Mouse (Mus musculus): ENCODE measurements at regions not wholly inside any gene's neighbourhood (a gene's known extent, or its start where the extent isn't known, plus 50 kb on each side); places are given as distances from the start of the nearest gene placed in this dataset.
A peak's percentile ranks its signal among the peaks of the same experiment; 100 is the strongest.

DNA sequence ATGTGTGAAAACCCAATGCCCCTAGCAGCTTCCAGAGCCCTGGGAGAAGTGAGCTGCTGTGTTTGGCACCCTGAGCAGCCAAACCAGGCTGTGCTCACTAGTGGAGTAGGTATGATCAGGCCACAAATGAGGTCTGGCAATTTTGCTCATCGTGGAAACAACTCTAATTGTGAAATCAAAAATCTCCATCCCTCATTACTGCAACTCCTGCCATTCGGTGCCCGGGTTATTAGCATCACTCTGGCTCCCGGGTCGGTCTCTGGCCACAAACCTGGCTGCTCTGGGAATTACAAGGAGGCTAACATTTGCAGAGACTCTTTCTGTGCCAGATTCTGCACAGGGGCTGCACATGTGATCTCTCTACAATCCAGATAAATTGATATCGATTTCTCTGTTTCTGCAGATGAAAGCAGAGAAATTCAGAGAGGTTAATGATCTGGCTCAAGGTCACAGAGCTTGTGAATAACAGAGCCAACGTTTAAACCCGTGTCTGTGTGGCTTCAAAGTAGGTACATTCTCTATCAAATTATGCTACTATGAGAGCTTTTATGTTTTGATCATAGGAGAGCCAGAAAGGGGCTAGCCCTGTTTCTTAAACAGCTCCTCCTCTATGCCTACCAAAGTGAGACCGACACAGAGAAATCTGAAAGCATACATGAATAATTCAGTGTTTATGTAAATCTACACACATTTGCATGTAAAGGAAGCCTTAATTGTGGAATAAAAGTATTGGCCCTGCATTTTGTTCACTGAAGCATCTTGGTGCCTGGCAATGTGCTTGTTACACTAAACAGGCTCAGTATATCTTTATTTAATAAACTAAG, 398.7 kb upstream of the Igfbp7 start:
- Histone ChIP-seq H3K4me3 (no peak overlapping the region), H3K4me1 (peaks cover 14% of the 10 kb centered on the region; the same call in 1 of the 2 replicates), H3K27me3 (0 out of 2 replicates have a peak, but pooled peaks cover 3% of the 10 kb centered on the region), H3K27ac (replicated peaks) (peak overlapping the region; percentile 58), H3K9ac (replicated peaks) (no peak overlapping the region), H3K36me3 (no peaks in the 10 kb centered on the region), H3K4me2 (replicated peaks) (no peak overlapping the region), H3K9me3 (no peaks in the 10 kb centered on the region)
- 41% methylated on average over 9 of the region's 9 CpGs for WGBS
- peak; percentile 59 for ATAC-seq (ENCODE audit: low FRiP score, low read depth)

DNA sequence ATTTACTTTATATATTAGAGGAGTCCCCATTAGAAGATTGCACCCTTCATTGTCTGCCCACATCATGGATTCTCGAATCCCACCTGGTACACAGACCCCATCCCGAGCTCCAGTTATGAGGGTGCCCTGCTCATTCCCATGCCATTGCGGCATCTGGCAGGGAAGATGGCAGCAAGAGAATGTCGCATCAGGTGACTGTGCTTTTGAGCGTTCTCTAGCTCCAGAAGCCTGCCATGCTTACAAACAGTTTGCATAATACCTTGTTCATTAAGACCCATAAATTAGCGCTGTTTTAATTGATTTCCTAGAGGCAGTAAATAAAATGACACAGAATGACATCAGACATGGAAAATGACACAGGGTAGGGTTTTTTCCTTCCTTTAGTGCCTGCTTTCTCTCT, 398.0 kb upstream of the Igfbp7 start:
- no peak overlapping the region for H3K4me2 ChIP-seq (replicated peaks)
- H3K27me3 ChIP-seq, result no peaks in the 10 kb centered on the region
- no peak for ATAC-seq (ENCODE audit: low FRiP score, low read depth)
- no peaks in the 10 kb centered on the region for H3K36me3 ChIP-seq
- H3K9ac ChIP-seq (replicated peaks), result no peak overlapping the region
- H3K4me1 ChIP-seq, result peaks cover 14% of the 10 kb centered on the region; the same call in 1 of the 2 replicates
- peak overlapping the region; percentile 58; the same call in 1 of the 2 replicates for H3K27ac ChIP-seq (replicated peaks)
- H3K9me3 ChIP-seq, result no peaks in the 10 kb centered on the region
- 89% methylated on average over 6 of the region's 6 CpGs for WGBS
- H3K4me3 ChIP-seq, result no peak overlapping the region

- Histone ChIP-seq H3K36me3 (no peaks in the 10 kb centered on the region), H3K9me3 (no peaks in the 10 kb centered on the region), H3K4me2 (replicated peaks) (no peak overlapping the region), H3K4me1 (peaks cover 14% of the 10 kb centered on the region; the same call in 1 of the 2 replicates), H3K9ac (replicated peaks) (no peak overlapping the region), H3K27me3 (no peaks in the 10 kb centered on the region), H3K4me3 (no peak overlapping the region), H3K27ac (replicated peaks) (no peak overlapping the region)
- no peak for ATAC-seq (ENCODE audit: low FRiP score, low read depth)
- 97% methylated on average over 1 of the region's 1 CpGs for WGBS
These were observed 397.5 kb upstream of the Igfbp7 start for GRCm38 (mm10) chr5:77805303-77805702.

DNA sequence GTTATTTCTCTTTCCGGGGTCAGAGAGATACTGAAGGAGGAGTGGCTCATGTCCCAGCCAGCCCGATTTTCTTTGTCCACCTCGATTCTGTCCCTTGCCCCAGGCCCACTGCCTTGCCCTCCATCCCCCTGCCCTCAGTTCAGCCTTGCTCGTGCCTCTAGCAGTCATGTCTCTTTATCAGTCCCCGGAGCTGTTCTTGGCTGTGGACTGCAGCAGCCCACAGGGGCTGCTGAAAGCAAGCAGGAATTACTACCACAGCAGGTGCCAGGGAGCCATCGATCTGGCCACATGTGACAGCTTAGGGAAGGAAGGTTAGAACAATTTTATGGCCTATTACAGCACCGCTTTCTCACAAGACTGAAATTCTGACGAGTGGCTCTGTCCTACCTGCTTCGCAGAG, 396.3 kb upstream of the Igfbp7 start:
- H3K27me3 ChIP-seq, result no peaks in the 10 kb centered on the region
- no peak overlapping the region for H3K9ac ChIP-seq (replicated peaks)
- WGBS, result 68% methylated on average over 9 of the region's 9 CpGs
- no peak overlapping the region; the same call in 1 of the 2 replicates for H3K27ac ChIP-seq (replicated peaks)
- no peak overlapping the region for H3K4me2 ChIP-seq (replicated peaks)
- peak; percentile 25; the same call in 1 of the 2 replicates for ATAC-seq (ENCODE audit: low FRiP score, low read depth)
- peaks cover 14% of the 10 kb centered on the region; the same call in 1 of the 2 replicates for H3K4me1 ChIP-seq
- no peaks in the 10 kb centered on the region for H3K9me3 ChIP-seq
- no peak overlapping the region for H3K4me3 ChIP-seq
- H3K36me3 ChIP-seq, result no peaks in the 10 kb centered on the region

DNA sequence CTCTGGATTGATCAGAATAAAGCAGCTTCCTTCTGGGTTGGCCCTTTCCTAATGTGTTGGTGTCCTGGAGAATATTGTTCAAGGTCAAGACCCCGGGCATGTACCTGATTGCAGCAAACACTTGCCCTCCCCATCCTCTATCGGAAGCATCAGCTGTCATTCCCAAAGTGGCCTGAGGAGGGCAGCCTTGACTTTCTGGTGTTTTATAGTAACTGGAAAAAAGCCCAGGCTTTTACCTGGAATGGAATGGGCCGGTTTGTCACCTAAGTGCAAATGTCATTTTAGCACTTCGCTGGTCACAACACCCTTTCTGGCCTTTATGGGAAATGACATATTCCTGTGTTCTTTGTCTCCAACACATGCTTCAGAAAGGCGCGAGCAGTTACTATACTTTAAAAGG, 395.7 kb upstream of the Igfbp7 start:
- Histone ChIP-seq H3K36me3 (no peaks in the 10 kb centered on the region), H3K4me3 (no peak overlapping the region), H3K27ac (replicated peaks) (no peak overlapping the region; the same call in 1 of the 2 replicates), H3K9ac (replicated peaks) (no peak overlapping the region), H3K4me2 (replicated peaks) (no peak overlapping the region), H3K27me3 (no peaks in the 10 kb centered on the region), H3K4me1 (peaks cover 14% of the 10 kb centered on the region; the same call in 1 of the 2 replicates), H3K9me3 (no peaks in the 10 kb centered on the region)
- whole genome bisulfite sequencing, result 54% methylated on average over 6 of the region's 6 CpGs
- no peak for ATAC-seq (ENCODE audit: low FRiP score, low read depth)

- Histone ChIP-seq H3K4me2 (replicated peaks) (no peak overlapping the region), H3K27me3 (no peaks in the 10 kb centered on the region), H3K9me3 (no peaks in the 10 kb centered on the region), H3K4me1 (no peaks in the 10 kb centered on the region), H3K36me3 (no peaks in the 10 kb centered on the region), H3K4me3 (no peak overlapping the region), H3K27ac (replicated peaks) (no peak overlapping the region), H3K9ac (replicated peaks) (no peak overlapping the region)
- 65% methylated on average over 3 of the region's 3 CpGs for WGBS
- peak; percentile 58; the same call in 1 of the 2 replicates for ATAC-seq (ENCODE audit: low FRiP score, low read depth)
These were observed 389.1 kb upstream of the Igfbp7 start for GRCm38 (mm10) chr5:77796960-77797359.

DNA sequence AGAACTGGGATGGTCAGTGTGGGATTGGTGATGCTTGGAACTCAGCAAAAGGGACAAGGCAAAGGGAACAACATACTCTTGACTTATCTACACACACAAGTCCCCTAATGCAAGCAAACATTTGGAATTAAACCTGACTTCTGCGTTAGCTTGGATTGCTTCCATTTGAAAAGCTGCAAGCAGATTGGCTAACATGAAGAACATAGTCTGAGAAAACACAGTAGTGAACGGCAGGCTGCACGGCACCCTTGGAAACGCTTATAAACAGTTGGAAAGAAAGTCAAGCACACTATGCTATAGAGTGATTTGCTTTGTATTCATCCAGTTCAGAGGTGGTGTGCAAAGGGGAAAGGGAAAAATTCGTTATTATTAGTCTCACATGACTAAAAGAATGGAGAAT, 387.9 kb upstream of the Igfbp7 start:
- Histone ChIP-seq H3K4me3 (no peak overlapping the region), H3K4me2 (replicated peaks) (no peak overlapping the region), H3K27ac (replicated peaks) (no peak overlapping the region), H3K9ac (replicated peaks) (no peak overlapping the region), H3K9me3 (no peaks in the 10 kb centered on the region), H3K4me1 (no peaks in the 10 kb centered on the region), H3K36me3 (no peaks in the 10 kb centered on the region), H3K27me3 (no peaks in the 10 kb centered on the region)
- 85% methylated on average over 5 of the region's 5 CpGs for WGBS
- no peak for ATAC-seq (ENCODE audit: low FRiP score, low read depth)

GRCm38 (mm10) chr5:77783953-77784352, 376.1 kb upstream of the Igfbp7 start:
- no peaks in the 10 kb centered on the region for H3K9me3 ChIP-seq
- no peaks in the 10 kb centered on the region for H3K36me3 ChIP-seq
- H3K27ac ChIP-seq (replicated peaks), result no peak overlapping the region
- H3K4me3 ChIP-seq, result no peak overlapping the region
- no peaks in the 10 kb centered on the region for H3K27me3 ChIP-seq
- H3K4me1 ChIP-seq, result no peaks in the 10 kb centered on the region
- no peak overlapping the region for H3K4me2 ChIP-seq (replicated peaks)
- 65% methylated on average over 2 of the region's 2 CpGs for WGBS
- no peak overlapping the region for H3K9ac ChIP-seq (replicated peaks)
- no peak for ATAC-seq (ENCODE audit: low FRiP score, low read depth)

- WGBS, result 84% methylated on average over 6 of the region's 6 CpGs
- ATAC-seq (ENCODE audit: low FRiP score, low read depth), result no peak
- no peaks in the 10 kb centered on the region for H3K4me1 ChIP-seq
- H3K9ac ChIP-seq (replicated peaks), result no peak overlapping the region
- no peak overlapping the region for H3K4me3 ChIP-seq
- no peak overlapping the region for H3K4me2 ChIP-seq (replicated peaks)
- no peaks in the 10 kb centered on the region for H3K9me3 ChIP-seq
- H3K27me3 ChIP-seq, result no peaks in the 10 kb centered on the region
- no peaks in the 10 kb centered on the region for H3K36me3 ChIP-seq
- H3K27ac ChIP-seq (replicated peaks), result no peak overlapping the region
These were observed 354.7 kb upstream of the Igfbp7 start for GRCm38 (mm10) chr5:77762426-77763042.

- H3K36me3 ChIP-seq, result no peaks in the 10 kb centered on the region
- no peak overlapping the region for H3K27ac ChIP-seq (replicated peaks)
- H3K27me3 ChIP-seq, result no peaks in the 10 kb centered on the region
- H3K9ac ChIP-seq (replicated peaks), result no peak overlapping the region
- no peak for ATAC-seq (ENCODE audit: low FRiP score, low read depth)
- H3K4me1 ChIP-seq, result no peaks in the 10 kb centered on the region
- no peak overlapping the region for H3K4me3 ChIP-seq
- no peaks in the 10 kb centered on the region for H3K9me3 ChIP-seq
- 75% methylated on average over 6 of the region's 6 CpGs for WGBS
- no peak overlapping the region for H3K4me2 ChIP-seq (replicated peaks)
These were observed 354.2 kb upstream of the Igfbp7 start for GRCm38 (mm10) chr5:77762013-77762412.

- H3K9ac ChIP-seq (replicated peaks), result no peak overlapping the region
- H3K4me1 ChIP-seq, result no peaks in the 10 kb centered on the region
- no peak overlapping the region for H3K4me3 ChIP-seq
- no peaks in the 10 kb centered on the region for H3K36me3 ChIP-seq
- 86% methylated on average over 1 of the region's 1 CpGs for WGBS
- no peak overlapping the region for H3K27ac ChIP-seq (replicated peaks)
- no peak overlapping the region for H3K4me2 ChIP-seq (replicated peaks)
- ATAC-seq (ENCODE audit: low FRiP score, low read depth), result no peak
- no peaks in the 10 kb centered on the region for H3K9me3 ChIP-seq
- no peaks in the 10 kb centered on the region for H3K27me3 ChIP-seq
These were observed 341.1 kb upstream of the Igfbp7 start for GRCm38 (mm10) chr5:77748933-77749332.

DNA sequence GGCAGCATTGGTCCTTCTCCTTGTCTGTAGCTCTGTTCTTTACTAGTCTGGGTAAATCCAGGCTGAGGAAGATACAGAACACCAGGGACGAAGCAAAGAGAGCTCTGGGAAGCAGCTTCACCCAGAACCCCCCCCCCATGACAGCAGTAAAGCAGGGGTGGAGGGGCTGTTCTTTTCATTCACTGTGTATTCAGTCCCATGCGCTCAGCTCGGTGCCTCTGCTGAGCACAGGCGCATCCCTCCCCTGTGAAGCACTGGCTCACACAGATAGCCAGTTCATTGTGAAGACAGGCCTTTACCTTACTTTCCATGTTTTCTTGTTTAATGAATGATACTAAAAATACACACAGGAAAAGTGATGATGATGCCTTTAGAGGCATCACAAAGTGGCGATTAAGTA, 338.8 kb upstream of the Igfbp7 start:
- 74% methylated on average over 5 of the region's 5 CpGs for WGBS
- Histone ChIP-seq H3K36me3 (no peaks in the 10 kb centered on the region), H3K27me3 (no peaks in the 10 kb centered on the region), H3K9ac (replicated peaks) (no peak overlapping the region), H3K4me2 (replicated peaks) (no peak overlapping the region), H3K4me3 (no peak overlapping the region), H3K9me3 (no peaks in the 10 kb centered on the region), H3K4me1 (no peaks in the 10 kb centered on the region), H3K27ac (replicated peaks) (no peak overlapping the region)
- ATAC-seq (ENCODE audit: low FRiP score, low read depth), result peak; percentile 60

Measured in midbrain, embryonic 12.5 days (tissue).